Mouse (Mus musculus) adrenal gland, postnatal 4 days (tissue): Measurements from ENCODE around the gene Clpsl2. TPM values are rescaled to one million over a fixed set of nuclear protein-coding genes. Genes with fewer than 3 reads are reported as not detected.

Experiments
- DNase-seq, 2 experiments: peaks; one replicate each; pipeline ENCODE4 v3.0.0; 2021 to 2022; ENCODE audit warnings: low spot score in 2 of 2, mixed read lengths in 2 of 2
- total RNA-seq, 2 experiments: library from RNA; stranded (reverse); gene quantifications; 2 replicates each; pipeline ENCODE4 v1.2.3; 2021

Gene Clpsl2
- total RNA-seq, 2 experiments from 2014 or later = not detected

GRCm38 (mm10) chr17:28556635-28557396 lies 7.6 kb downstream of the Clpsl2 start:
- no peak for DNase-seq

- DNase-seq = no peak
These were observed 8.6 kb downstream of the Clpsl2 start for GRCm38 (mm10) chr17:28557772-28558171.

GRCm38 (mm10) chr17:28560598-28560997 lies 11.4 kb downstream of the Clpsl2 start, which contains the start of gene Clps:
TSS of gene Clps (minus strand) at chr17:28560766.
- DNase-seq = no peak

GRCm38 (mm10) chr17:28561613-28562012 lies 12.4 kb downstream of the Clpsl2 start:
- no peak for DNase-seq

- no peak for DNase-seq
These were observed 16.0 kb downstream of the Clpsl2 start for GRCm38 (mm10) chr17:28565181-28565580.

- DNase-seq = no peak
These were observed 18.3 kb downstream of the Clpsl2 start for GRCm38 (mm10) chr17:28567541-28567940.

- no peak for DNase-seq
These were observed 22.7 kb downstream of the Clpsl2 start for GRCm38 (mm10) chr17:28571868-28572267.

GRCm38 (mm10) chr17:28572521-28572920 lies 23.3 kb downstream of the Clpsl2 start:
- no peak for DNase-seq

GRCm38 (mm10) chr17:28572941-28573340 lies 23.7 kb downstream of the Clpsl2 start:
- no peak for DNase-seq

- DNase-seq = peak in 1 of 2 experiments; percentile 35
These were observed 26.3 kb downstream of the Clpsl2 start, which contains the start of gene Lhfpl5 for GRCm38 (mm10) chr17:28575244-28576125. TSS of gene Lhfpl5 (plus strand) at chr17:28575641.

- peak; percentile 19 to 39 for DNase-seq
These were observed 31.2 kb downstream of the Clpsl2 start for GRCm38 (mm10) chr17:28580396-28580795.

GRCm38 (mm10) chr17:28581056-28581455 lies 31.8 kb downstream of the Clpsl2 start:
- DNase-seq = no peak

GRCm38 (mm10) chr17:28586509-28586908 lies 37.3 kb downstream of the Clpsl2 start:
- no peak for DNase-seq

GRCm38 (mm10) chr17:28588591-28588990 lies 39.4 kb downstream of the Clpsl2 start:
- no peak for DNase-seq

GRCm38 (mm10) chr17:28590596-28590995 lies 41.4 kb downstream of the Clpsl2 start:
- no peak for DNase-seq

GRCm38 (mm10) chr17:28591476-28591875 lies 42.3 kb downstream of the Clpsl2 start:
- no peak for DNase-seq

- DNase-seq = peak; percentile 57 to 64
These were observed 43.8 kb downstream of the Clpsl2 start for GRCm38 (mm10) chr17:28592998-28593397.

- DNase-seq = no peak
These were observed 44.8 kb downstream of the Clpsl2 start for GRCm38 (mm10) chr17:28593965-28594364.

GRCm38 (mm10) chr17:28600780-28601179 lies 51.6 kb downstream of the Clpsl2 start:
- DNase-seq = no peak

- DNase-seq = no peak
These were observed 52.5 kb downstream of the Clpsl2 start for GRCm38 (mm10) chr17:28601557-28602250.
